Mouse (Mus musculus) ovary, adult 18-20 months (tissue): ENCODE data around the gene Chdh.

Experiments used
- DNase-seq: peaks from one replicate; pipeline ENCODE4 v3.0.0; 2022; ENCODE audit warnings: low spot score, mixed read lengths

Chdh gene

DNA sequence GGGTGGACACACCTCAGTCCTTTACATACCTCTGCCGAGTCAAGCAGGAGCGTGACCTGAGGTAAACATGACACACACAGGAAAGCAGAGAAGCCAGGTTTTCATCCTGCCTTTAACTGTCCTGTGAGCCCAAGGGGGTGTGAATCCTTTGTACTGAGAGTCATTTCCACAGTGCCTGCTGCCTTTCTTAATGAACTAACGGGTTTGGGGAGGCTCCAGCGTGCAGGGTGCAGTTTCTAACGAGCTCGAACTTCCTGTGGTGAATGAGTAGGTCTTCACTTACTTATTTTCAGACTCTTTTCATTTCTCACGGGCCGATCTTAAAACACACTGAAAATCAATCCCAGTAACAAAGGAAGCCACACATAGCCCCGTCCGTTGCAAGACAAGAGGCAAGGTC is 5.7 kb downstream of the Chdh start:
- DNase-seq = no peak

- no peak for DNase-seq
Measured at GRCm38 (mm10) chr14:30015008-30015407, 6.2 kb downstream of the Chdh start.

DNA sequence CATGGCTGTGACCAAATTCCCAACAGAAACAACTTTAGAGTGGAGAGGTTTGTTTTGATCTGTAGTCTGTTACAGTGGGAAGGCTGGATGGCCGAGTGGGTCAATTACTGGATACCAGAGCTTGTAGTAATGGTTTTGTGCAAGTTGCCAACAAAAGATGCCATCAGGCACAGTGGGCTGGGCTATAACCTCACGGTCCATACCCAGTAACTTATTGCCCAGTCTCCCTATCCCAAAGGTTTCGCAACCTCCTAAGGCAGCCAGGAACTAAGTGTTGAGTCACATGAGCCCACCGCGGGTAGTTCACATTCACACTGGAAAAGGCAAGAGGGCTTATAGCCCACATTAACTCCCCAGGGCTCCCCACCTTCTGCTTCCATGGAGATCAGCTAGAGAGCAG is 7.8 kb downstream of the Chdh start:
- DNase-seq = no peak

DNA sequence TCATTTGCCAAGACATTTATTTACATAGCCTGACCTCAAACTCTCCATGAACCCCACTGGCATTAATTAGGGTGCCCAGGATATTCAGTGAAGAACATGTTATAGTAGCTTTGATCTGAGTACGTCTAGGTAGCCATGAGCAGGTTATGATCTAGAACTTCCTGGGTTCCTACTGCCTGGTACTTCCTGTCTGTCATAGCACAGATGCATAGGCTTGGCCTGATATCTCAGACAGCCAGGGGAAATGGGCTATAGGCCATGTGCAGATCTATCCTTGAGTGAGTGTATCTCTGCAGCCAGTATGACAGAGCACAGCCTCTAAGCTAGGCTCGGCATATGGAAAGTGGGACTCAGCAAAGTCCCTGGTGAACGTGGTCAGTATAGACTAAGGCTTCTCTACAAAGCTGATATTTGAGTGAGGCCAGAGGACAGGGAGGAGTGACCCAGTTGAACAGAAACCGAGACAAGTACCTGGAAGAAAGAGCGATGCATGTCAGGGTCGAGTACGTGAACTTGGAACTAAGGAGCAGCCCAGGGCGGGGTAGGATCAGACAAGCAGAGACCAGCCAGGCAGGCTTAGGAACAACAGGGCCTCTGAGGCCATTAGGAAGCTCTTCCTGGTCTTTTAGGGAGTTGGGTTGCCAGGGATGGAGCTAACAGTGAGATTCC is 9.1 kb downstream of the Chdh start:
- no peak for DNase-seq

DNA sequence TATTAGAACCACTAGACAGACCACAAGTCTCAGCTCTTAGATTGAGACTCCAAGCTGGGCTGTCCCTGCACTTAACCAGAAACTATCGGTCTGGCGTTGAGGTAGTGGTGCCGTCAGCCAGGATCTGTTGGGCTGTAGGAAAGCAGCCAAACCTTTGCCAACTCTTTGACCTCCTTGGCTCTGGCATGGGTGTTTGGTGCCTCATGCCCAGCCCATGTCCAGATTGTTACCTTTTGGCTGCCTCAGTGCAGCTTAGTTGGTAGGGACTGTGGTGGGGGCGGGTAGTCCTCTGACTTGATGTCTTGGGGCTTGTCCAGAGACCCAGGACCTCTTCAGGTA is 9.6 kb downstream of the Chdh start:
- DNase-seq = no peak

GRCm38 (mm10) chr14:30018846-30019245 is 10.0 kb downstream of the Chdh start:
- no peak for DNase-seq

- no peak for DNase-seq
Measured at GRCm38 (mm10) chr14:30019375-30019774, 10.6 kb downstream of the Chdh start.

DNA sequence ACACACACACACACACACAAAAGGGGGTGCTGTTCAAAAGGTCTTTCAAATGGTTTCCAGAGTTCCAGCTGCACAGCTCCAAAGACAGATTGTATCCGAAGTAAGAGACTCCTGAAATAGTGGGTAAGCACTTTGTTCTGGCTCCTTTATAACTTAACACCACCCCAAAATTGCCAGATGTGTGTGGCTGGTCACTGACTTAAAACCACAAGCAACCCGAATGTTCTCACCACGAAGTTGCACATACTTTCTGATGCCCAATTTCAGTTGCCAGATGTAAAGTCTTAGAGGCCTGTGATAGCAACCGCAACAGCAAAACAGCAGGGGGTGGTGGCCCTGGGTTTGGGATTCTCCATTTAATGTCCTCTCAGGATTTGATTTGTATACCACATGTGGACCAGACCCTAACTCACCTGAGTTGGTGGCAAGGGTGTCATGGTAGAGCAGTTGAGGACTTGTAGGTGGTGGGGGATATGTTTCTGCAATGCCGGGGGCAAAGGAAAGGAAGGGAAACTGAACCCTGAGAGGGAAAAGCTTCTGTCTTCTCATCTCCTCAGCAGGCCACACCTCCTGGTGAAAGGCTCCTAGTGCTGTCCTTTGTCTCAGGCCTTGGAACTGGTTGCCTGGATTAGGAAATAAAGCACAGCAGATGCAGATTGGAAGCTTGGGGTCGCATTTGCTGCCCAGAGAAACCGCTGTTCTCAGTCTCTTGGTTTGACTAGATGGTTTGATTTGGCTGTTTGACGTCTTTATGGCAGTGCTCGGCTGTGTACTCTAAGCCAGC is 11.2 kb downstream of the Chdh start:
- DNase-seq = no peak

GRCm38 (mm10) chr14:30022471-30022870 is 13.6 kb downstream of the Chdh start:
- DNase-seq = no peak

DNA sequence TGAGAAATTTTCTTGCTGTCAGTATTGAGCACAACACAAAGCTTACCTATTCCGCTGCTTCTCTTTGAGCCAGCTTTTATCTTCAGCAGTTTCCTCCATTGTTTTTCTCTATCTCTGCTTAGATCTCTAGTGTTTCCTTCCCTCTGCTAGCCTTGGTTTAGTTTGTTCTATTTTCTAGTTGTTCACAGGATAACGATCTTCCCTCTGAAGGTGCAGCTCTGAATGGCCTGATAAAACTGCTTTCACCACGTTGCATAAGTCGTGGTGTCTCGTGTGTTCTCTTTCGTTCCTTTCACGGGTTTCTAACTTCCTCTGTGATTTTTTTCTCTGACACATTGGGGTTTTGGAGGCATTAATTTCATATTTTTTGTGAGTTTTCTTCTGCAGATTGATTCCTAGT is 15.6 kb downstream of the Chdh start:
- DNase-seq = no peak

DNA sequence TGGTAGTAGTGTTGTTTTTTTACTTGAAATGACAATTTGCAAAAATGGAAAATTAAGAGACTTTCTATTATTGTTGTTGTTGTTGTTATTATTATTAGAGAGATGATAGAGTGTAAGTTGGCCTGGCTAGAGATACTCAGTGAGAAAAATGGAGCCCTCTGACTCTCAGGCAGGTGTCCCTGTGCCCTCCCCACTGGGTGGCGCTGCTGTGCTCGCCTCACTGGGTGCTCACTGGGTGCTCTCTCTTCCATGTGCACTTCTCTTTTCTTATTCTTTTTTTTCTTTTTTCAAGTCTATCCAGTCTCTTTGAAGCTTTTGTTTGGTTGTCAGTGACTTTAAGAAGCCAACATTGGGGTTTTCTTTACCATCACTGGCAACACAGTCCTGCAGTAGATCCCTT is 18.6 kb downstream of the Chdh start:
- DNase-seq = no peak

GRCm38 (mm10) chr14:30033405-30033804 is 24.6 kb downstream of the Chdh start:
- no peak for DNase-seq

DNA sequence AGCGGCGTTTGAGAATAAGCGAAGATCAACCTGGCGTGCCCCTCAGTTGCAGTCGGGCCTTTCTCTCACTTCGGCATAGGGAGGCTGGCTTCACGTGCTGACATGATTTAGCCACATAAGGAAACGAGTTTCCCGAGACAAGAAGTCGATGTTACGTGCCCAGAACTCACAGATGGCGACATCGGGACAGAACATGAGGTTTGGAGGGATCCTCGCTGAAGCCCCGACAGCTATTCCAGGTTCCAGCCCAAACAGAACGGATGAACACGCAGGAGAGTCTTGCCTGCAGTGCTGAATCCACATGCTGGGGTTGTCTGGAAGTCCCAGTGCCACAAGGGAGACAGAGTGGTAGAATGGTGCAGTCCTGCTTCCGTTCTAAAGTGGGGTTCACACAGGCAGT is 29.6 kb downstream of the Chdh start:
- DNase-seq = no peak

GRCm38 (mm10) chr14:30039413-30039812 is 30.6 kb downstream of the Chdh start:
- DNase-seq = no peak

GRCm38 (mm10) chr14:30041836-30042235 is 33.0 kb downstream of the Chdh start:
- no peak for DNase-seq

- DNase-seq = no peak
Measured at GRCm38 (mm10) chr14:30043356-30043940, 34.6 kb downstream of the Chdh start.

GRCm38 (mm10) chr14:30045239-30045638 is 36.4 kb downstream of the Chdh start:
- DNase-seq = no peak

DNA sequence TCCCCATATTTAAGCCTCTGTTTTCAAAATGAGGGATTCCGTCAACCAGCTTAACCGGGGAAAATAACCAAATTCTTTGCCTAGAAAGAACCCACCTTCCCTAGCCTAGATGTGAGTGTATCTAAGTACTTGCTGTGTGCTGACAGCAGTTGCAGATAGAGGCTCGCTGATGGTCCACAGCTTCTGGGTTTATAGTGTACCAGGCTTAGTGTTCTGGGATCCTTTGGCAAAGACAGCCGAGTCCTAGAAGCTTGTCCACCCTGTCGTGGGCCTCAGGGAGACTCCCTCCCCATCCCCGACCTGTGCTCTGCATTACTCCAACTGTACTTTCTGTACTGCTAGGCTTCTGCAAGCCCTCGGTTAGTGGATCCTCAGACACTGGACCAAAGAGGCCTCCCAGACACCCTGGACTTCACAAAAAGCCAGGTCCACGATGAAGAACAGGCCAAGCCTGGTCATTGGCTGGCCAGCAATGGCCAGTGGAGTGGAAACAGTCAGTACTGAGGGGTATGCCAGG is 36.9 kb downstream of the Chdh start:
- DNase-seq = no peak

GRCm38 (mm10) chr14:30046976-30047375 is 38.2 kb downstream of the Chdh start:
- no peak for DNase-seq

DNA sequence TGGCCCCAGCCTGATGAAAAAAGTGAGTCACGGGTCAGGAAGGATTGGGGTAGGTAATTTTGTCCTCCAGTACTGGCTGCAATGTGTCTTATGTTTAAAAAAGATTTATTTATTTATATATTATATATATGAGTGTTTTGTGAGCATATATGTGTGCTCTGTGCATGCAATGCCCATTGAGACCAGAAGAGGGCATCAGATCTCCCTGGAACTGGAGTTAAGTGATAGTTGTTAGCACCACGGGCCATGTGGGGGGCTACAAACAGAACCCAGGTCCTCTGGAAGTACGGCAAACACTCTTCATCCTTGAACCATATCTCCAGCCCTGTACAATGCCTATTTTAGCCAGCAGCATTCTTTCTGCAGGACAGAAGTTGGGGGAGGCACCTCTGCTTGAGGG is 39.2 kb downstream of the Chdh start:
- no peak for DNase-seq

GRCm38 (mm10) chr14:30050280-30050679 is 41.5 kb downstream of the Chdh start:
- no peak for DNase-seq

DNA sequence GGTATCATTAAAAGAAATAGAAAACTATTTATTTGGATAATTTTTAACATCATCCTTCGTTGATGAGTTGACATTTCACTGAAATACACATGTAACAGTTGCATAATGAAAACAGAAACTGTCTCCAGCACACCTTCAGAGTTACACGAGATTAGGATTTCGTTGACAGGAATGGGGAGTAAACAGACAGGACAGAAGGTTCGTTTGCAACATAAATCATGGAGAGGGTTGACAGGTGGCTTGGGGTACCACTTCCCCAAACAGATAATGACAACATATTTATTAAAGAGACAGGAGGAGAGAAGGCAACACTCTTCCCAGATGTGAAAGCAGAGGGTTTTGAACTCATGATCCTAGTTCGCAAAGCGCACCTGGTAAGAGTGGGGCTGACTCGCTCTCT is 46.1 kb downstream of the Chdh start:
- no peak for DNase-seq

- no peak for DNase-seq
Measured at GRCm38 (mm10) chr14:30056031-30056766, 47.4 kb downstream of the Chdh start.
